Mouse (Mus musculus): Measurements from ENCODE around the gene Ttll5. TPM values are rescaled to one million over a fixed set of nuclear protein-coding genes. Genes with fewer than 3 reads are reported as not detected.

Gene Ttll5
- total RNA-seq, 1 experiment from 2014 or later: 23.3 TPM

Other genes starting within 250 kb of the Ttll5 start
- 16.7 and 20.9 TPM in 2 replicates for gene Jdp2, start 225.6 kb upstream of the Ttll5 start, total RNA-seq (2017)
- 31.9 and 38.9 TPM in 2 replicates for gene Batf, start 138.0 kb upstream of the Ttll5 start, total RNA-seq (2017)
- 0.41 TPM in 1 of 2 replicates, not detected in the other for gene Flvcr2, start 78.1 kb upstream of the Ttll5 start, total RNA-seq (2017)
- gene Erg28, start 109 bp upstream of the Ttll5 start, total RNA-seq (2017): 83.4 and 106 TPM in 2 replicates